Mouse (Mus musculus): Measurements from ENCODE around the gene Armc8.

Armc8 gene

DNA sequence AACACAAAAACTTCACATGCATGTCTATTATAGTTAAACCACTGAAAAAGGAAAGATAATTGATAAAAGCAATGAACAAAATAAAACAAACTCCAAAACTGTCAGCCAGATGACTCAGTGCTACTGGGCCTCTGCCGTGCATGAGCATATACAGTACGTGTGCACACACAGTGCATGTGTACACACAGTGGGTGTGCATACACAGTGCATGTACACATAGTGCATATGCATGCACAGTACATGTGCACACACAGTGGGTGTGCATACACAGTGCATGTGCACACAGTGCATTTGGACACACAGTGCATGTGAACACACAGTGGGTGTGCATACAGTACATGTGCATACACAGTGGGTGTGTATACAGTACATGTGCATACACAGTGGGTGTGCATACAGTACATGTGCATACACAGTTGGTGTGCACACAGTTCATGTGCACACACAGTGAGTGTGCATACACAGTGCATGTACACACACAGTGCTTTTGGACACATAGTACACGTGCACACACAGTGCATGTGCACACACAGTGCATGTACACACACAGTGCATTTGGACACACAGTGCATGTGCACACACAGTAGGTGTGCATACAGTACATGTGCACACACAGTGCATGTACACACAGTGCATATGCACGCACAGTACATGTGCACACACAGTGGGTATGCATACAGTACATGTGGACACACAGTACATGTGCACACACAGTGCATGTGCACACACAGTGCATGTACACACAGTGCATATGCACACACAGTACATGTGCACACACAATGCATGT lies 126.9 kb downstream of the Armc8 start:
- no peak for DNase-seq

DNA sequence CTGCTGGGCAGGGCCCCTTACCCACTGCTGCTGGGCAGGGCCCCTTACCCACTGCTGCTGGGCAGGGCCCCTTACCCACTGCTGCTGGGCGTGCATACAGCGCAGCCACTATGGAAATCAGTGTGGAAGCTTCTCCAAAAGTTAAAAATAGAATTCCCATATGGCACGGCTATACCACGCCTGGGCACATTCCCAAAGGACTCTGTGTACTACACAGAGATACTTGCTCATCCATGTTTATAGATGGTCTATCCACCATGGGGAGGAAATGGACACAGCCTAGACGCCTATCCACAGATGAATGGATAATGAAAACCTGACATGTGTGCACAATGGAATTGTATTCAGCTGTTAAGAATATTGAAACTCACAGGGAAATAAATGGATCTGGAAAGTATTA lies 127.8 kb downstream of the Armc8 start:
- DNase-seq, result no peak

DNA sequence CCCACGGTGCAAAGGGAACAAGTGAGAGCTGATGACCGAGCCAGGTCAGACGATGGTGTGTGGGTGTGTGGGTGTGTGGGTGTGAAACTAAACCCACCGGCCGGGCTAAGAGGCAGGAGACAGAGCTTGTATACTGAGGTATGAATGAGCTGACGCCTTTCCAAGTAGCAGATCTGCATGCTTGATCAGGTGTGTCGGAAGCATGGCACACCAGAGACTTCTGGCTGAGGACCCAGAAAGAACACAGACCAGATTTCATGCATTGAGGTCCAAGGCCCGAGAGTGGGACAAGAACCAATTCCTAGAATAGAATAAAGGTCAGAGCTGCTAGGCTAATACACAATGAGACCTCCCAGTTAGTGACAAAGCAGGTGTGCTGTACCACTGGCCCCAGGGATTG lies 129.6 kb downstream of the Armc8 start:
- no peak for DNase-seq

DNA sequence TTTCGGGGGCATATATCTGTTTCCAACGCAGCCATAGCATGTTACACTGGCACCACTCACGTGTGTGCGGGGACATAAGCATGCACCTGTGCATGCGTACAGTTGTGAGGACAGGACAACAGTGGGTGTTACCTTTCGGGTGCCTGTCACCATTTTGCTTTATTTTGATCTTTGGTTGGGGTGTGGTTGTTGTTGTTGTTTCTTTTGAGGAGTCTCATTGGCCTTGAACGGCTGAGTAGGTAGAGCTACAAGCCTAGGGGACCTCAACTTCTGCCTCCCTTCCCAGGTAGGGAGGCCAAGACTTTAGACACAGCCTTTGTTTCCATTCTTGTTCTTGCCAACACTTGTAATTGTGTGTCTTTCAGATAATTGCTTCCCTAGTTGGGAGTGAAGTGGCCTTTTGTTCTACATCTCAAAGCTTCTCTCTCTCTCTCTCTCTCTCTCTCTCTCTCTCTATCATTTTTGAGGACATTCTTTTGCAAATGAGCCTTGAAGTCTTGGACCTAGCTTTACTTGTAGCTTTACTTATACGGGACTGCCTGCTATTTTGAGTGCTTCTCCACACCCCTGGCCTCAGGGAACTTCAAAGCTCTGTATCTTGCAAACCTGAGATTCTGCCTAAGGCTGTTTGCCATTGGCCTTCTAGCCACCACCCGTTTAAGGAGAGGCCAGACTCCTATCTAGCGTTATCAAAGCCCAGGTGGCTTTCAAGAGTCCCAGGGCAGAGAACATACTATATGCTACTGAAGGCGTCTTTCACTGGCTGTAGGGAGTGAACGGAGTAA lies 130.7 kb downstream of the Armc8 start:
- no peak for DNase-seq

DNA sequence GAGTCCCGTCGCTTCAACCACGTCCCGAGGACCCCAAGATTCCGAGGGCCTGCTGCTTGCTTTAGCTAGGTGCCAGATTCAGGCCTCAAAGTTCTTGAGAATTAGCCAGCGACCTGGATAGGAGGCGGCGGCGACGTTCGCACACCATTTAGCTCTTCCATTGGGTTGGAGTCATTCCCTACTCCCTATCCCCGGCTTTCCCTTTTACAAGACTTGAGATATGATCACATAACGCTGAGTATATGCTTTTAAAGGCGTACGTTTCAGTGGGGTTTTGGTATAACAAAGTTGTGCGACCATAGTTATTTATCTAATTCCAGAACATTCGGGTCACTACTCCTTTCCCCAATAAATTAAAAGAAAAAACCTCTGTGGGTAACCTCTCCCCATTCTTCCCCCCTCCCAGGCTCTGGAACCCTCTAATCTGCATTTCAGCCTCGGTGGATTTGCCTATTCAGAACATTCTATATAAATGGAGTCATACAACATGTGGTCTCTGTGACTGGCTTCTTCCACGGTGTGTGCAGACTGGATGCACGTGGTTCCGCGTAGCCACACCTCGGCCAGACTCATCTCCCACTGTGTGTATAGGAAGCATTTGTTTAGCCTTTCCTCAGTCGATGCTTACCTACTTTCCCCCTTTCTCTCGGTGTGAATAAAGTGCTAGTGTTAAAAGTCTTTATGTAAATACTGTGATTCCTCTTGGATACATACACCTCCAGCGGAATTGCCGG lies 131.5 kb downstream of the Armc8 start, which contains the start of gene Mras:
TSS of gene Mras (minus strand) at position 351 of the 734 bp plus-strand sequence.
- DNase-seq, result no peak

DNA sequence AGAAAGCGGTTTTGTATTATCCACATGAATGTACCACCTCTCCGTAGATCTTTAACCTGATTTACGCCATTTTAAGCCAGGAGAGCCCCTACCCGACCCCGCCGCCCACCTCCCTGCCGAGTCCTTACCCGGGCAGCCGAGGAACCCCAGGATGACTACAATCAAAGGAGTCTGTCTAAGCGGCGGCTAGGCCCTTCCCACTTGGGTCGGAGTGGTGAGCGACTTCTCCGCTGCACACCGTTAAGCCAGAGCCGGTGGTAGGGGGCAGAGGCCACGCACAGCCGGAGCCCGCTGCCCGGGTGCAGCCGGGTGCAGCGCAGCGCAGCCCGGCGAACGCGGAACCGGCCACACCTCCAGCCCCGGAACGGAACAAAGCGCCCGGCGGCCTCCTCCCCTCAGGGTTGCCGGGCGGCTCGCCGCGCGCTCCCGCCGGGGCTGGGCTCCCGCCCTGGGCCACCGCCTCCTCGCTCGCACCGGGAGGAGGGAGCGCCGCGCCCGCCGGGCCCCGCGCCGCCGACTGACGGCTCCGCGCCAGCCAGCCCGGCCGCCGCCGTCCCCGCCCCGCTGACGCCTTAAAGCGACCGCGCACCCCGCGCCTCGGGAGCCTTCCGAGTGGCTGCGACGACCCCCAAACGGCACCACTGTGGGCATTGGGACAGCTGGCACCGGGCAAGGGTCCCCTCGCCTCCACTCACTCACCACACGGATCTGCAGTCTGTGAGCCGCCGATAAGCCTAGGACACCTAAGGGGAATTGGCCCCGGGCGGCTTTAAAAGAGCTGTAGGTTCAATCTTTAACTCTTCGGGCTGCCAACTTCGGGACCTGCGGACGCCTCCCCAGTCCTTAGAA lies 132.3 kb downstream of the Armc8 start:
- peak; percentile 72 to 91 for DNase-seq

DNA sequence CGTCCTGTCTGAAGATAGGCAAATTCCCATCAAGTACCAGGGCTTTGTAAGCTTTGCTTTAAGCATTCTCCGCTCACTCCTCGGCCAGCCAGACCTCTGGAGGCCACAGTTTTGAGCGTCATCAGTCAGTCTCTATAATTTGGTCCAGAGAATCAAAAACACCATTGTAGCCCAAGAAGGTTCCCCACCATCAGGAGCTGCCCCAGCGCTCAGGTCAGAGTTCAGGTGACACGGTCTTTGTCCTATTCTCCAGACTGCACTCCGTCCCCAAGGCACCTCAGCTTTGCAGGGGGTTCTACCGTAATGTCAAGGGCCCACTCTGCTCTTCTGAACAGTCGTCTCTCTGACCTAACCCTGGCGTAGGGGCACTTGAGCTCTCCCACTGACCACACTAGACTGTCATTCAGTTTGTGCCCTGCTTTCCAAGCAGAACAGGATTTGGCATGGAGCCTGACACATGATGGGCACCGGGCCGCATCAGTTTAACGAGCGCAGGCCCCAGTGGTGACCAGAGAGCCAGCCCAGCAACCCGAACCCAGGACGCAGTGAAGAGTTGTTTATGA lies 133.0 kb downstream of the Armc8 start:
- peak; percentile 67 to 73 for DNase-seq

DNA sequence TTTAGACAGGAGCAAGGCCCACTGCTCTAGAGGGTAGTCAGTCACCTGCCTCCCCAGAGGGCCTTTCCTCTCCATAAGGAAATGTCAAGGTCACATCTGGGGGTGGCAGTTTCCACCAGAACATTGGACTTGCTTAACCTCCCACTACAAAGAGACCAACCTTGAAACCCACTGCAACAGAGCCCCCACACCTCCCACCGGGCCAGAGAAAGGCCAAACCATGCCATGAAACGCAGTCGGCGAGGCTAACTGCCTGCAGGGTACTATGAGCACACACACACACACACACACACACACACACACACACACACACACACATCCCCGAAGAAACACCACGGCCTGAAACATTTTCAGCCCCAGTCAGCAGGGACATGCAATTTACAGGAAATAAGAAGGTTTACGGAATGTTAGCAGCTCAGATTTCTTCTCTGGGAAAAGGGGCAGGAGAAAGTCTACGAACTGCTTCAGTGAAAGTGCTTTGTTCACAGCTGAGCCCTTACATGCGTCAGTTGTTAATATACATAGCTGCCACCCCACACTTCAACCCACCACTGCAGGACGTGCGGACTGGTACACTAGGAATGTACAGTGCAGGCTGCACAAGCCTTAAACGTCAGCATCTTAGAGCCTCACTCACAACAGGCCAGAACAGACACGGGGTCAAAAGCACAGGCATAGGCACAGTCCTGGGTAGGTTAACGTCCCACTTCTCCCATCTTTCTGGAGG lies 133.6 kb downstream of the Armc8 start:
- peak; percentile 13 to 47 for DNase-seq

DNA sequence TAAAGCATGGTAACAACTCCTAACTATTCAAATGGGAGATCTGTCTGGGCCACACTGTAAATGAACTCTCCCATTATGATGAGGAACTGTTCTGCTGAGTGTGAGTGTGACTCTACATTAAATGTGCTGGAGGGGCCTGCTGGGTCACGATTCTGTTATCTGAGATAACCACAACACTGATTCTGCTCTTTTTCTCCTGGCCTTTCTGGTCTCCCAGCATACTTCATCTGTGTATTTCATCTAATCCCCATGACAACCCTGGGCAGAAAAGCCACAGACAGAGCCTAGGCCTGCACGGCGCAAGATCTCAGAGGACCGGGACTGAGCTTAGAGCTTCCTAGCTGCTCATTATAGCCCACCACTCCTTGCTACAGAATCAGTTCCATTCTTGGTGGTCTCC lies 136.2 kb downstream of the Armc8 start:
- no peak for DNase-seq

DNA sequence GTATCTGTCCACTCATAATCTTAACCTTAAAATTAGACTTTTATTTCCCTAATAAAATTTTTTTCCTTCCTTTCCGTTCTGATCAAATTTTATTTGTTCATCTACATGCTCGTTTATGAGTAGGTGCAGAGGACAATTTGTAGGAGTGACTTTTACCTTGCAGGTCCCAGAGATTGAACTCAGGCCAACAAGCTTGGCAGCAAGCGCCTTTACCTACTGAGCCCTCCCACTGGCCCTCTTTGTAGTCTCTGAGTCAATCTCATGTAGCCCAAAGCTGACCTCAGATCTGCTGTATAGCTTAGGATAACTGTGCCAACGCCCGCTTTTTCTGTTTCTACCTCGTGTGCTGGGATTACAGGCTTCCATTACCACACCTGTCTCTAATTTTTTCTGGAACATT lies 136.7 kb downstream of the Armc8 start:
- DNase-seq, result no peak

DNA sequence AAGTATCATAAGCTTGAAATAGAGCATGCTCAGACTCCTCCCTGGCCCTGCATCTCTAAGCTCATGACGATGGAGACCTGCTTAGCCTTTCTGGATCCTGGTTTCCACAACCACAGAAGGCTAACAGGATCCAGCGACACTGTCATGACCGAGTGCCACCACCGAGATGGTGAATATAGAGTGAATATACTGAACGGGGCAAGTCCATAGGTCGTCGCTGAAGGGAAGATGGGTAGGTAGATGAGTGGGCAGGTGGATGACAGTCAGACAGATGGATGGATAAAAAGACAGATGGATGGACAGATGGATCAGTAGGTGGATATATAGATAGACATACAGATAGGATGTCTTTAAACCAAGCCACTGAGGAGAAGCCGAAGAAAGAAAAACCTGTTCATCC lies 137.4 kb downstream of the Armc8 start:
- DNase-seq, result no peak

DNA sequence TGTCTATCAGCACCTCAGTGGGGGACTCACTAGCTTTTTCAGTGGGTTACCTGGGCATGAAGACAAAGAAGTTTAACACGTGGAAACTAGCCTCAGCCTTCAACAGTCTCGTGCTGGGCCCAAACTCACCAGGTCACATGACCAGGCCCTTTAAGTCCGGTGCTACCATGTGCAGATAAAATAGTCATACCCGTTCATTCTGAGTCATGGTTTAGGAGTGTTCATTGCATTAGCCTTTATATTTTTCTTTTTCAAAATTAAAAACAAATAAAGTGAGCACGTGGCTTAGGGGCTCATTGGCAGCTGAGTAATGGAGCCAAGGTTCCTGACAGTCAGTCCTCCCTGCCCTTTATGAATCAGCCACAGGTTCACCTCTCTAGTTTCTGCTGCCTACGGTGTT lies 137.9 kb downstream of the Armc8 start:
- DNase-seq, result no peak

DNA sequence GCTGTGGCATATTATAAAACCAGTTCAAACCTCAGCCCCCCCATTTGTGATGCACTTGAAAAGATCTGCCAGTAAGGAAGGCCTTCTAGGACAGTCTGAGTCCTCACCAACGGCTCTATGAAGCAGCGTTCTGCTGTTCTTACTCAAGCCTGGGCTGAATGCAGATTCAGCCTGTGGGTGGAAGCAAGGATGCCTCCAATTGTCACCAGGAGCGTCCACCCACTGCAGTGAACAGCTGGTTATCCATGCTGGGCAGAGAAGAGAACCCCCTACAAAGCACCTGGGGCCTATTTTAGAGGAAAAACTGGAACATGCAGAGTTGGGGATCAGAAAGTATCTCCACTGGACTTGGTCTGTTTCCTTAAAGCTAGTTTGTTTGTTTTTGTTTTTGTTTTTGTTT lies 138.9 kb downstream of the Armc8 start:
- DNase-seq, result no peak

DNA sequence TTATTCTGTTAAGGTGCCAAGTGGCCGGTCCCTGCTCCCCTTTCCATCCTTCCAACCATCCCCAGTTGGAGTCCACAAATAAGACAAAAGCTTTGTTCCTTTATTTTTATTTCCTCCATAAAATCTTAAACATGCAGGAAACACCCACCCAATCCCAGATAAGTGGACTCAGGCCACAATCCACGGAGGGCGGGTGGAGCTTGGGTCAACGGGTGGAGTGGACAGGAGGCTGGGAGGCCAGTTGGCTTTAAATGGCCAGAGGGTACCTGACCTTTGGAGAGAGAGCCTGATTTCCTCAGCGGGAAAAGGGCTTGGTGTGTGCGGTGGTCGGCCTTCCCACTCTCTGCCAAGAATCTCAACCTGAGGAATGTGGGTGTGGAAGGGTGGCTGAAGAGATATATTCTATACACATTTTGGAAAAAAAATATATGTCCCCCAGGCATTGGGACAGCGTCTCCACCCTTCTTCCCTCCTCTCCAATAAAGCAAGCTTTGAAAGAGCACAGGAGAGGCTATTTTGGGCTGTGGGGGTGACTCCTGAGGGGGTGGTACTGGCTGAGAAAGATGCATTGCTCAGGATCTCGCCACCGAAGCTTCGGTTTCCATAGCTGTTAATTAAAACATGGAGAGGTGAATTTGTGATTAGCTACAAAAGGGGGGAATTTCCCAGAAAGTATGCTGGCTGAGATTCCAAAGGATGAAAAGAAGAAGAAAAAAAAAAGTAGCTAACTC lies 139.9 kb downstream of the Armc8 start:
- DNase-seq, result no peak

Data from kidney, postnatal 25 days (tissue).